Mouse (Mus musculus) right cerebral cortex, adult 2 months (tissue): ENCODE data around the gene Sgpp2.

Experiments used
- DNase-seq, 2 experiments: peaks; one replicate each; pipeline ENCODE4 v3.0.0; 2021 to 2022; ENCODE audit warnings: low spot score in 2 of 2

The Sgpp2 gene

DNA sequence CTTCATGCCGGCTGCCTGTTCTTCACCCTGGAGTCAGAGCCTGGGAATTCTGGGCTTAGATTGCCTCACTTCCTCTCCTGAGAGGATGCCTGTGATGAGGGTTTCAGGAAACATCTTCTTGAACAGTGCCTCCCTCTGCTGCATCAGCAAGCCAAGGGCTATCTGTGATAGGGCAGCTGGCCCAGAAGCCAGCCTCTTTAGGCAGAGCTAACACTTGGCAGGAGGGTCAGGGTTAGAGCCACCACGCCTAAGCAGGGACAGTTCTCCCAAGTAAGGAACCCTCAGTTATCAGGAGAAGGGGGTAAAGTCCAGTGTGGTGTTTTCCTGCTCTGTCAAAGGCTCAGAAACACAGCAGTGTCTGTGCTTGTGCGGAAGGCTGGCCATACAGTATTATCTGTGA lies 89.6 kb downstream of the Sgpp2 start:
- DNase-seq: no peak

DNA sequence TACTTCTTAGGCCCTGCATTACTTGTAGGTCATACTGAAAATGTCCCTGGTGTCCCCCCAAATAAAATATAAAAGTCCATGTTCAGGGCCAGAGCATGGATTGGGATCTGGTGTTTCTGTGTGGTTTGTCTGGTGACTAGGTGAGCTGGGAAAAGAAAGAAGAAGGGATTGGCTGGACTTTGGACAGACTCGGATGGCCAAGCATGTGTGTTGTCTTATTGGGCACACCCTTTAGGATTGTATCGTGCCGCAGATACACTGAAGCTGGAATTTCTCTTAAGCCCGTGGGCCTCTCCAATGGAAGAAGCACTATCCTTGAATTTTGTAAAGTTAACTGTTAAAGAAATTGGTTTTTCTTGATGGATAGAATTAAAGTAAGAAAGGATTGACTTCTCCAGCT lies 91.3 kb downstream of the Sgpp2 start:
- DNase-seq: no peak

DNA sequence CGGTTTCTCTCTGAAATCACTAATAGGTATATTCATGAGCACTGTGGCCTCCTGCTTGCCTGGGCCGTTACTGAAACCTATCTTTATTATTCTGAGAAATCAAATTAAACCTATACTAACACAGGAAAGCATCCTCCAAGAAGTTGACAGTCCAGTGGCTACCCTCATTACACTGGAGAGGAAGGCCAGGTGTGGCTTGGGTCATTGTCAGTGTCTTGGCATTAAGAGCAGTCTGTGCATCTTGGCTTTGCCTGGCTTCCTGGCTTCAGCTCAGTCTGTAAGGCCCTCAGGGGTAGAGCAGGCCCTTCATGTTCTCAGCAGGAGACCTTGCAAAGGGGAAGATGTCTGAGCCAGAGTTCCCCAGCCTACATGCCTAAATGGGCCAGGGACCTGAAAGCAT lies 99.3 kb downstream of the Sgpp2 start:
- no peak for DNase-seq

DNA sequence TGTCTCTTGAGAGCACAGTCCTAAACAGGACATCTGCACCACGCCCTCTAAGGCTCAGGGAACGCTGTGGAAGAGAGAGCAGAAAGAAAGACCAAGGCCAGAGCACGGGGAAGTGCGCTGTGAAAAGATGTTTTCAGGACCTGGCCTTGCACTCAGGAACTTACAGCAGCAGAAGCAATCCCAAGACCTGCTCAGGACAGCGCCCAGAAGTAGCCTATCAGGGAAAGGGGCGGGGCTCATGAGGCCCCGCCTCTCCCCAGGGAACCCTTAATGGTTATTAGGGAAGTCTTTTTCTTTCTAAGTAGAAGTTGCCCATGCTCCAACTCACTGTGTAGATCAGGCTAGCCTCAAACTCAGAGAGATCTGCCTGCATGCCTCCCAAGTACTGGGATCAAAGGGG lies 102.5 kb downstream of the Sgpp2 start:
- no peak for DNase-seq

DNA sequence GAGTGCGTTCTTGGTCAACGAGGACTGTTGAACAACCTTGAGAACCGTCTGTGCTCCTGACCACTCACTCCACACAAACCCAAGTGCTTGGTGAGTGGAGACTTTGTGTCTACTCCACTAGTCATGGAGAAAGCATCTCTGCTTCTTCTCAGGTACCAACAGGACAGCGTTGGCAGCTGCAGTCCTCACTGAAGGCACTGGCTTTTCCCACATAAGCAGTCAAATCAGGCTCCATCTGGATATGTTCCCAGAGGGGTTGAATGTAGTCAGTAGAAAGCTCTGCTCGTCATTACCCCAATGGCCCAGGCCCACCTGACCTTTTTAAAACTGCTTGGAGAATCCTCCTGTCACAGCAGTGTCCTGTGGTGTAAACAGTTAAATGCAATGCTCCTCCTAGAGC lies 104.3 kb downstream of the Sgpp2 start:
- no peak for DNase-seq

DNA sequence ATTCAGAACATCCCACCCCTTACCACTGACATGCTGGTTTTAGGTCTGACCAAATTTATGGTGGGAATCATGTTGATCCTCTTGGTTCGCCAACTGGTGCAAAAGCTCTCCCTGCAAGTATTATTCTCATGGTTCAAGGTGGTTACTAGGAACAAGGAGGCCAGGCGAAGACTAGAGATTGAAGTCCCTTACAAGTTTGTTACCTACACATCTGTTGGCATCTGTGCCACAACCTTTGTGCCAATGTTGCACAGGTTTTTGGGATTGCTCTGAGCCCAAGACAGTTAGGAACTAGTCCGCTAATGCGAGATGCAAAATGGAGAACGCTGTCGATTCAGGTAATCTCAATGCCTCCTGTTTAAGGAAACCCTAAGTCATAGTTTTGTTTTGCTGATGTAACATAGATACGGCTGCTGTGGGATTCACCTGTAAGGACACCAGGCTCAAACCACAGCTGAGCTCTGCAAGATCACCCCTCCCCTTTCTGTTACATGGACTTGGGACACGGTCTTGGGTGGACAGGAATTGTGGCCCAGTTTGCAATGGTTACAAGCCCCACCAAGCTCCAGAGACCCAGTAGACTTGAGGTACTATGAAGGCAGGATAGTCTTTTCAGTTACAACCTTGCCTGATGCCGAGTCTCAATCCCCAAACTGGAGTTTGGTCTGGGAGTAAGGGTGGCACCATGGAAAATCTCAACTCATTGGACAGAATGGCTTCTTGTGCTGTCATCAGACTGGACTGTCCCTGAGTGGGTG lies 107.2 kb downstream of the Sgpp2 start:
- DNase-seq: no peak

DNA sequence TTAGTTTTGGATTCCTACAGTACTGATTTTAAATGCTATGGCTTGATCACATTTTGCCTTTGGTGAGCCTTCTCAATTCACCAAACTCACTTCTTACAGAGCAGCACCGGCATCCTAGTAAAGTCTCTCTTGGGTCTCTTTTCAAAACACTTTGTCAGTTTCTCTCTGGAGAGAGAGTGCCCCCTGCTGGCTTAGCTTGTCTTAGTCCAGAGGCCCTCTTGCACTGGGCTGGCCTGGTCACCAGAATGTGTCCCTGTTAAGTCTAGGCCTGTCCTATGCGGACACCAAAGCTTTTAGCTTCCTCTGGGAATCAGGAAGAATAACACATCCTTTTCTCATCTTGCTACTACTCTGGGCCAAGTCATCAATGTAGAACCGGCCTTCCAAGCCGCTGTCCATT lies 109.4 kb downstream of the Sgpp2 start:
- peak; percentile 78 to 88 for DNase-seq

DNA sequence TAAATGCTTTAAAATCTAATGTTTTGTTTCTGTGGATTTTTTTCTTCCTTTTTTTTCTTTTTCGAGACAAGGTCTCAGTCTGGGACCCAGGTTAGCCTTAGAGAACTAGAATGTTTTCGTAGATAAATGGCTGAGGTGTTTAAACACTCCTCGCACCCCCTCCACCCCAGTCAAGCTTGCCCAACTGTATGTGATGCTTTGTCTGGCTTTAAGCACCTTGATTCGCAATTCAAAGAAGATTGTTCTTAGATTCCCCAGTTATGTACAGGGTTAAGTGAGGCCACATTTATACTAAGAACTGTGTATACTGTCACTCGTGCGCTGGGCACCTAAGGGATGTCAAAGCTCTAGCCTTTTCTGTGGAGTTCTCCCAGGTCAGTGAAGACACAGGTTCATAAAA lies 110.1 kb downstream of the Sgpp2 start:
- DNase-seq: no peak

DNA sequence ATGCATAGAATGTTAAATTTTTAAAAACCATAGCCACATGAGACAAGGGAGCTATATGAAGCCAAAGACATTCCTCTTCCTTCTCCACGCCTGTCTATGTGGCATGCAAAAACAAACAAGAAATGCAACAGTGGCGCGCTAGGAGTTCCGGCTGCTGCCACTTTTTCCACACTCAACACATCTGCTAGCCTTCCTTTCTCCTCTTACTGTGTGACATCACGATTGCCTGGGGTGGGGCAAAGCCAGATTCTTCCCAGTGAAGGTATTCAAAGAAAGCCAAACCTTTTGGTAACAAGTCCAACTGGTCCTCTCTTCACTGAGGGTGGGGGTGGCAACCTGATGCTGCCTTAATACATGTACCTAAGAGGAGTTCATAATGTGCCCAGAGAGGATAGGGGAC lies 111.6 kb downstream of the Sgpp2 start:
- DNase-seq: no peak

DNA sequence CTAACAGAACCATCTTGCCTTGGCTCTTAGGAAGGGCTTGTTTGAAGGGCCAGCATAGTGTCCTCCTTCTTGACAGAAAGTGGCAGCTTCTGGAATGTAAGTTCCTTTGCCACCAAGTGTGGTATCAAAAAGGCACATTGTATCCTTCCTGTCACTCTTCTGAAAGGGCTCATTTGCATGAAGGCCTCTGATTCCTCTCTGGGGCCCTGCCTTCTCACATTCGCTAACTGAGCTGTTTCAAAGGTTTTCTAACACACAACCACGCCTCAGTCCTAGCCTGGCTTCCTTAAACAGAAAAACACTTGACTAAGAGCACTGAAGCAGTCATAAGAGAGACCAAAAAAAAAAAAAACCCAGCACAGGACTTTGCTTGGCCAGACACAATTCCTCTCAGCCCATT lies 112.4 kb downstream of the Sgpp2 start:
- DNase-seq: no peak

DNA sequence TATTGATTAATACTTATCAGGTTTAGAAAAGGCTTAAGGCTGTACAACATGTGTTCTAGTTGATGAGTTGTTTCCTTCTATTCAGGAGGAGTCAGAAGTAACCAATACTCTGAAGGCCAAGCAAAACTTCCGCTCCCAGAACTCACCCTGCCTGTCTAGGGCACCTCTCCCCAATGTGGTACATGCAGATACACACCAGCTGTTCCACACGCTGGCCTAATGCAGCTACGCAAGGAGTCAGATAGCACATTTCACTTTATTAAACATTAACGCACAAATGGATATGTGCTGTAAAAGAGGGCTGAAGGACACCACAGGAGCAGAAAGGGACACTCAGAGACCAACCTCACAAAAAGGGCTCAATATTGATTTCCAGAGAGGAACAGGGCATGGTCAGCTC lies 114.7 kb downstream of the Sgpp2 start:
- no peak for DNase-seq

DNA sequence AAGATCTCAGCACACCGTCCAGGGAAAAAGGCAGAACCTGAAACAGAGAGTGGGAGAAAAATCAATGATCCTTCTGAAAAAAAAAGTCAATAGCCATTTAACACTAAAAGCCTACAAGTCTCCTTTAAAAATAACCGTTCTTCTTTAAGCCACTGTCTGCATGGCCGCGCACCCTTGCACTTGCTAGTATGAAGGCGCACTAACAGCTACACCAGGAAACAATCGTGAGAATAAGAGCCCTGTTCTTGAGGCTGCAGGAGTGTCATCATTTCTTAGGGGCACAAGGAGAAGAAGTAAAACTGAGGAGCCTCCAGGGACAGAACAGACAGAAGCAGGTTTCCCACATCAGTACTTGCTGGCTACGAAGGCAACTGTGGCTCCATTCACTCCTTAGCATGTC lies 115.2 kb downstream of the Sgpp2 start:
- DNase-seq: no peak

DNA sequence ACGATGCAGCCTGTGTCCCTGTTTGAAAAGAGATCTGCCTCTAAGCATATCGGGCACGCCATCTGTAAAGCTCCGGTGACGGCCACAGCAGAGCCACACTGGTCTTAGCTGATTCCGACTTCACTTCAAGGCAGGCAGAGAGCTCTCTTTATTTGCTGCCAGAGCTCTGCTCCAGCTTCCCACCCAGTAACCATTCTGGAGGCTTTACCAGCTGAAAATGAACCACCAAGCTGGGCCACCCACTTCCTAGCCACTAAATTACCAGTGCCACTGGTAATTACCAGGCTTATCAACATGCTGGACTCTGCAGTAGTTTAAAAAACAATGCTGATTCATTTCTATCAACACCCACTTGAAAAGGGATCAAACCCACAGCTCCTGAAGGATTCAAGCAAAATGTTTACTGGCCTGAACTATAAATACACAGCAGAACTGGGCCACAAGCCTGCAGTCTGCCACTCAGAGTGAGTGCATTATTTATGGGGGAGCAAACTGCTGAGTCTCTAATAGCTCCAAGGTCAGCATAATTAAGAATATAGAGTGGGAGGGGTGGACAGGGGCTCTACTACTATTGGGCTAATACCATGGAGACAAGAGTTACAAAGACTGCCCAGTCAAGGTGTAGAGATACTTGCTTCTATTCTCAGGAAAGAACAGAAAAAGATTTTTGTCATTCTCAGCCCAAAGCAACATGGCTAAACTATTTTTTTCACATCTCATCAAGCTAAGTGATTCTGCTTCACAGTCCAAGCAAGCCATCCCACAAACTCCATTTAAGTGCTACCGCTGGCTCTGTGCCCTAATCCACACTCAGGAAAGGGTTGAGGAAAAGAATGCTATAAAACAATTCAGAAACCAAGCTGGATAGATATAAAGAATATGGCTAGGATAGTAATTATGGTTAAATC lies 115.9 kb downstream of the Sgpp2 start:
- DNase-seq: peak; percentile 52 to 59

DNA sequence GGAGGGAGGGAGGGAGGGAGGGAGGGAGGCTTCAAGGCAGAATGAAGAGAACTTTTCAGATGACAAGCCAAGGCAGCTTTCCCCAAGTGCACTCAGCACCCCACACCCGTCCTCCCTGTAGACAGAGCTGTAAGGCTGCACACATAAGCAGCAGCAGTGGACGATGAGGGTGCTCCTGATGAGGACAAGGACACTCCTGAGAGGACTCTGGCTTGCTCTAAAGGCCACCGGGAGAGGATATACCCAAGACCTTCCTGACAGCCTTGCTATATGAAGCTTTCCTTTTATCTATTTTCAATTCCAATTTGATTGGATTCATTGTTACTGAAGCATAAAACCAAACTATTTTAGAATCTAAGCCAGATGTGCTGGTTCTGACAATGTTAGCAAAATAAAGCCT lies 116.7 kb downstream of the Sgpp2 start:
- no peak for DNase-seq

DNA sequence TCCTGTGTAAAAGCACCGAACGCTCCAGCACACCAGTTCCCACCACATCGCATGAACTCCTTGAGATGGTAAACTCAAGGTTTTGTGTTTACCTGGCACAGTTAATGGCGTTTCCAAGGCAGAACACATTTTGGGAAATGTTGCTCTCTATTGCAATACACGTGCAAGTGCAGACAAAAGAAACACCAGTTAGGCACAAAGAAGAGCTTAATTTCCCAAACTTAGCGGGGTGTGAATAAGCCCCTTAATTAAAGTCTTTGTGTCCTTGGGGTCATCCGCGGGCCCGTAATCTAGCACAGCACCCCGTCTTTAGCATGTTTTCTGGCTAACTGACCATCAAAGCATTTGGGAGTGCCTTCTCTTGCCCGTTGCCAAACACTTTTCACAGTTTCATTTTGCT lies 118.7 kb downstream of the Sgpp2 start:
- no peak for DNase-seq

DNA sequence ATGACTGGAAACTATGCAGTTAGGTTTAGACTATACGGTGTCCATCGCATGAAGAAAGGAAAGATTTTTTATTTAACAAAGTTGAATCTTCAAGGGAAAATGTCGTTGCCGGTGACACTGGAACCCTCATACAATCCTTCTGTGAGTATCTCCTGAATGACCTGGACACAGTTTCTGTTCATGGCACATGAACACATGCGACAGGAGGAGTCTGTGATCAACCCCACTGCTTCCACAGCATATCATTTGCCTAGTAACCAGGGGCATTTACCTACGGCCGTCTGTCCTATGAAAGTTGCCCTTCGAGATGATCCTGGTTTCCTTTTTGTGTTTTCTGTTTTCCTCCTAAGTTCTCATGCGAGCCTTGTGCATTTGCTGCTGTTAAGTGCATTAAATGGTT lies 123.3 kb downstream of the Sgpp2 start:
- DNase-seq: no peak

DNA sequence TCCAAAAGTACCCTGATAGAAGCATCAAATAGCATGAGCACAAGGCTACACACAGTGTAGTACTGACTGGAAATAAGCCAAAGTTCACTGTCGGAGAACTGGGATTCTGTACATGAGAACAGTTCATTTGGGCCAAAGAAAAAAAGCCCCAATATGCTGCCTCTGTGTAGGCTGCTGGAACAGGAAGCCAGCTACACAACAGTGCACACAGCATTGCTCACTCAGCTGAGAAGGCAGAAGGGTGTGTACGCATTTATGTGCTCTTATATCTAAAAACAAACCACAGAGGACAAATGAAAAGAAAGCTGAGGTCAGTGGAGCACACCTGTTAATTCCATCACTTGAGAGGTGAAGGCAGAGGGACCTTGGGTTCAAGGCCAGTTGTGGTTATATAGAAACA lies 125.8 kb downstream of the Sgpp2 start:
- no peak for DNase-seq

DNA sequence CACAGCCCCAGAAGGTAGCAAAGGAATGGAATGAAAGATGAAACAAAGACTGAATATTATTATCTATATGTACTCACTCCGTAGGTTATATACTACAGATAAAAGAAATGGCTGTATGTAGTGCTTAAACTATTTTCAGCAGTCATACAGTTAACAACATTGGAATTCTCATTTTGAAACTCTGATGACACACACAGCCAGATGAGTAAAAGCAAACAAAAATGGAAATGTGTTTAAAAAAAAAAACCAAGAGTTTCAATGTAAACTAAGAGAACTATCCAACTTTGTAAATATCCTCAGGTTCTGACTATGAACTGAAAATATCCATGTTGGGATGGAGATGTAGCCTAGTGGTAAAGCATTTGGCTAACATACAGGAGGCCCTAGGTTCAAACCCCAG lies 126.3 kb downstream of the Sgpp2 start:
- no peak for DNase-seq

DNA sequence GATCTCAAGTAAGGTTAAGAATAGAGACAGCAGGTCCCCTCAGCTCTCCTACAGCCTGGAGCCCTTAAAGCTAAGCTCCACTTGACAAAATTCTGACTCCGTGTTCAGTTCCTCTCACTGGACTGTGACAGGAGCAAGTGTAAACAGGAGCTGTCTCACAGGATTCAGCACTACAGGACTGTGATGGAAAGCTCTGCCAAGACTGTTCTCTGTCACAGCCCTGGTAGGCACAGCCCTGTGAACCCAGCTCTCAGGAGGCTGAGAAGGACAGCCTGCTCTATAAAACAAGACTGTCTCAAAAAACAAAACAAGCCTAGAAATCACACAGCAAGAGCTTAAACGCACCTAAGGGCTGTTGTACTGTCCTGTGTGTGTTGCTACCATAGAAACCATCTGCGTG lies 127.0 kb downstream of the Sgpp2 start:
- no peak for DNase-seq

DNA sequence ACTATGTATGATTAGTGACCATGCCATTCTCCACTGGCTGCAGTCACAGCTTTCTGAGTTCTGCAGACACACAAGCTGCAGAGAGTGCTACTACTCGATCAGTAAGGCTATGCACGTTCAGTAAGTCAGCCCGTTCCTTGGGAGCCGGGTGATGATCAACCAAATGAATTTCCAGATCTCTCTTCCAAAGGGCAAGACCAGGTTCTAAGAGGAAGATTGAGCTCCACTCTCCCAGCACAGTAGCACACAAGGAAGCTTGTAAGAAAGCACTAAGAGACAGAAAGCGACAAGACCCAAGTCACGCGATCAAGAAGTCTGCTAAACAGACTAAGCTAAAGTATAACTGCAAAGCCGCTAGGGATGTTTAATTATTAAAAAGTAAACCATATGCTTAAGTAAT lies 130.6 kb downstream of the Sgpp2 start:
- DNase-seq: no peak

DNA sequence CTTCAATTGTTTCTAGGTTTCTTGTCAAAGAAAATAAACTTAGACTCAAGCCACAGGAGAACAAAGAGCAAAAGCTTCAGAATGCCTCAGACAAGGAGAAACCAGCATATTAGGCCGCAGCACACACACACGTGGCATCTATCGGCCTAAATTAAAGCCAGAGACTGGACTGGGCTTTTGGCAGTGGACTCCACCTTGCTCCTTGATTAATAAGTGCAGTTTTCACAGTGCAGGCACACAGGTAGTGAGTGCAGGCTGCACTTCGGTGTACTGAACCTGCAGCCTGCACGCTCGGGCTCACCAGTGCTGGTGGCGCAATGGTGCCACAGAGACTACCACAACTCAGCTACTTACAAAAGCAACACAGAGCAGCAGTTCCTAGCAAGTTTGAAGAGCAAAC lies 132.9 kb downstream of the Sgpp2 start:
- DNase-seq: no peak

DNA sequence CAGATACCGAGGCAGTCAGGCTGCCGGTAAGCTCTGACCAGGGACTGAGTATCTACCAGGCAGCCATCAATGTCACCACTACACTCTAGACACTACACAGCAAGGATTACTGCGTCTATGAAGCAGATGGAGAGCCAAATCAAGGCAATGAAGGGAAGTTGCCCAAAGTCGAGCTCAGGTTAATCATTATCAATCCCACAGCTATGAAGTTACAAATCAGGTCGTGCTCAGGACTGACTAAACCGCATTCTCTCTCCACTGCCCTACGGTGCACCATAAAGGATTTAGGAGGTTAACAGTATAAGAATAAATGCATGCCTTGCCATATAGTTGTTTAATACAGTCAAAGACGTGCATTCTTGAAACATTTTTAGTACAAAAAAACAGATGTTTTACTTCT lies 136.1 kb downstream of the Sgpp2 start:
- no peak for DNase-seq

DNA sequence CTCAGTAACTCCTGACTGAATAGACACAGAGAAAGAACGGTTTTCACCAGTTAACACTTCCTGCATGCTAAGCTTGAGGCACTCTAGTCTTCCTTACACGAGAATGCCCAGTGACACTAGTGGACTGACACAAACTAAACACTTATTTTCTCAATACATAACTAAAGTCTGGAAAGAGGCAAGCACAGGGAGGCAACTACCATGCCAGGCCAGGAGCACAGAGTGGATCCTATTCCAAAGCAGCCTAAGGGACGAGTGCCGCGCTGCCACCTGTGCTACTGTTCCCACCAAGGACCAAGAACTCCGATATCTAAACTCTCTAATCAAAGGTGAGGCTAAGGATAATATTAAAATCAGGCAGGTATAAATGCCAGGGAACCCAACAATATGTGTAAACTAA lies 136.6 kb downstream of the Sgpp2 start:
- no peak for DNase-seq
